Mouse (Mus musculus): Measurements from ENCODE around the gene Il17rd.

GRCm38 (mm10) chr14:27122646-27123045 is 83.9 kb downstream of the Il17rd start:
- TF ChIP-seq CTCF (IDR thresholded peaks at IDR 0.05; ENCODE audit: insufficient read depth, low read depth, low read length) (no peak), POLR2A (IDR thresholded peaks at IDR 0.05; ENCODE audit: insufficient read depth, low read depth, low read length) (no peak)

Data from olfactory bulb, adult 2 months (tissue).